Mouse (Mus musculus) ES-Bruce4 (cell line): Measurements from ENCODE around the gene Lhx4. TPM values are rescaled to one million over a fixed set of nuclear protein-coding genes. Genes with fewer than 3 reads are reported as not detected.

Source experiments
- H3K27ac ChIP-seq: 2 replicates; pipeline ENCODE4 v1.5.1; 2012; ENCODE audit warnings: low read length, inconsistent platforms; ENCODE audit not compliant: insufficient read depth
- H3K27me3 ChIP-seq: 2 replicates; pipeline ENCODE4 v1.6.1; 2012; ENCODE audit warnings: mild to moderate bottlenecking, low read length, inconsistent platforms; ENCODE audit not compliant: control insufficient read depth, poor library complexity, insufficient read depth, severe bottlenecking
- H3K36me3 ChIP-seq: 2 replicates; pipeline ENCODE4 v1.6.1; 2012; ENCODE audit warnings: inconsistent platforms, mild to moderate bottlenecking, low read length, moderate library complexity; ENCODE audit not compliant: control insufficient read depth, poor library complexity, insufficient read depth, severe bottlenecking
- H3K4me1 ChIP-seq: one replicate; pipeline ENCODE4 v1.8.1; 2011; ENCODE audit warnings: low read length; ENCODE audit not compliant: control insufficient read depth, insufficient read depth
- H3K4me3 ChIP-seq: 2 replicates; pipeline ENCODE4 v1.5.1; 2011; ENCODE audit warnings: low read depth, mild to moderate bottlenecking, low read length
- H3K9ac ChIP-seq: 2 replicates; pipeline ENCODE4 v1.6.1; 2012; ENCODE audit warnings: low read depth, mild to moderate bottlenecking, inconsistent platforms; ENCODE audit not compliant: poor library complexity, severe bottlenecking
- H3K9me3 ChIP-seq: replicated peaks from 2 replicates; pipeline ENCODE4 v1.6.1; 2012; ENCODE audit warnings: mild to moderate bottlenecking, low read length, inconsistent platforms; ENCODE audit not compliant: control insufficient read depth, poor library complexity, insufficient read depth, severe bottlenecking
- CTCF ChIP-seq: IDR thresholded peaks from one replicate; pipeline ENCODE4 v1.8.1; 2011; ENCODE audit warnings: low read depth, low read length
- EP300 ChIP-seq: IDR thresholded peaks from 2 replicates; pipeline ENCODE4 v1.6.1; 2011; ENCODE audit warnings: low read depth, low read length; ENCODE audit not compliant: insufficient read depth
- POLR2A ChIP-seq: IDR thresholded peaks from one replicate; pipeline ENCODE4 v1.8.1; 2011; ENCODE audit warnings: low read length; ENCODE audit not compliant: insufficient read depth
- polyA plus RNA-seq: library from polyadenylated mRNA; stranded (reverse); fragments of >200 nt; gene quantifications from 2 replicates; pipeline ENCODE4 v1.2.4, GENCODE M21; 2011; ENCODE audit warnings: low read depth; ENCODE audit not compliant: missing spikeins, insufficient read depth, insufficient read length

Gene Lhx4
- polyA plus RNA-seq, 1 experiment, result not detected

- Histone ChIP-seq H3K9me3 (no peaks in the 10 kb centered on the region), H3K27ac (no peak overlapping the region), H3K9ac (no peak overlapping the region), H3K36me3 (no peaks in the 10 kb centered on the region), H3K4me1 (no peaks in the 10 kb centered on the region), H3K27me3 (no peaks in the 10 kb centered on the region), H3K4me3 (no peak overlapping the region)
- TF ChIP-seq EP300 (no peak), CTCF (no peak), POLR2A (no peak)
Observed at GRCm38 (mm10) chr1:155689558-155689957, 61.9 kb downstream of the Lhx4 start.

- no peak overlapping the region for H3K4me3 ChIP-seq
- H3K9me3 ChIP-seq, result no peaks in the 10 kb centered on the region
- no peak overlapping the region for H3K9ac ChIP-seq
- no peaks in the 10 kb centered on the region for H3K27me3 ChIP-seq
- no peaks in the 10 kb centered on the region for H3K36me3 ChIP-seq
- no peak overlapping the region for H3K27ac ChIP-seq
- no peak for TF ChIP-seq CTCF
- TF ChIP-seq EP300, result no peak
- no peak for TF ChIP-seq POLR2A
- no peaks in the 10 kb centered on the region for H3K4me1 ChIP-seq
Observed at GRCm38 (mm10) chr1:155689141-155689540, 62.3 kb downstream of the Lhx4 start.

GRCm38 (mm10) chr1:155686816-155687215 is 64.7 kb downstream of the Lhx4 start:
- H3K27ac ChIP-seq, result no peak overlapping the region
- H3K36me3 ChIP-seq, result no peaks in the 10 kb centered on the region
- no peak overlapping the region for H3K4me3 ChIP-seq
- TF ChIP-seq CTCF (no peak), POLR2A (no peak), EP300 (no peak)
- no peaks in the 10 kb centered on the region for H3K9me3 ChIP-seq
- H3K9ac ChIP-seq, result no peak overlapping the region
- H3K27me3 ChIP-seq, result no peaks in the 10 kb centered on the region
- H3K4me1 ChIP-seq, result no peaks in the 10 kb centered on the region

GRCm38 (mm10) chr1:155681116-155681799 is 70.2 kb downstream of the Lhx4 start:
- Histone ChIP-seq H3K9me3 (no peaks in the 10 kb centered on the region), H3K36me3 (no peaks in the 10 kb centered on the region), H3K4me1 (no peaks in the 10 kb centered on the region), H3K27ac (no peak overlapping the region), H3K9ac (no peak overlapping the region), H3K4me3 (no peak overlapping the region), H3K27me3 (no peaks in the 10 kb centered on the region)
- TF ChIP-seq EP300, result no peak
- TF ChIP-seq POLR2A, result no peak
- TF ChIP-seq CTCF, result no peak

- no peak for TF ChIP-seq POLR2A
- TF ChIP-seq CTCF, result no peak
- TF ChIP-seq EP300, result no peak
- H3K9ac ChIP-seq, result no peak overlapping the region
- no peaks in the 10 kb centered on the region for H3K4me1 ChIP-seq
- H3K27ac ChIP-seq, result no peak overlapping the region
- H3K9me3 ChIP-seq, result no peaks in the 10 kb centered on the region
- no peaks in the 10 kb centered on the region for H3K36me3 ChIP-seq
- H3K4me3 ChIP-seq, result no peak overlapping the region
- no peaks in the 10 kb centered on the region; the same call in 1 of the 2 replicates for H3K27me3 ChIP-seq
Observed at GRCm38 (mm10) chr1:155675570-155675969, 75.9 kb downstream of the Lhx4 start.

- Histone ChIP-seq H3K9me3 (no peaks in the 10 kb centered on the region), H3K27me3 (no peaks in the 10 kb centered on the region), H3K4me1 (no peaks in the 10 kb centered on the region), H3K4me3 (no peak overlapping the region), H3K9ac (no peak overlapping the region), H3K36me3 (no peaks in the 10 kb centered on the region), H3K27ac (no peak overlapping the region)
- TF ChIP-seq EP300 (no peak), POLR2A (no peak), CTCF (no peak)
Observed at GRCm38 (mm10) chr1:155663994-155664393, 87.5 kb downstream of the Lhx4 start.
